Mouse (Mus musculus): ENCODE results near the gene Rab8a. TPM values are rescaled to one million over a fixed set of nuclear protein-coding genes. Genes with fewer than 3 reads are reported as not detected.
"Not testable (repeated sequence)": the region's sequence is repeated elsewhere in the genome, so short reads cannot be mapped to it uniquely, and the experiment has no call there.

Rab8a gene
- 77.6 and 77.7 TPM in 2 replicates for polyA plus RNA-seq (2015; fragmentation: Nextera tagmentation; extraction: Ambion mirVana)

- H3K9me3 ChIP-seq: no peaks in the 10 kb centered on the region
- peaks cover 19% of the 10 kb centered on the region for H3K36me3 ChIP-seq
- under 1% methylated on average over 82 of the region's 82 CpGs for WGBS
- no peaks in the 10 kb centered on the region for H3K27me3 ChIP-seq (replicated peaks)
- H3K4me1 ChIP-seq: peaks cover 27% of the 10 kb centered on the region
- H3K9ac ChIP-seq: peak within 1 kb of the TSS; percentile 93
- H3K4me3 ChIP-seq: peak within 1 kb of the TSS; percentile 86
- peak within 1 kb of the TSS; percentile 82 for H3K27ac ChIP-seq (replicated peaks)
- ATAC-seq (ENCODE audit: extremely low read depth, insufficient number of reproducible peaks, low FRiP score, low TSS enrichment): peak; percentile 99
- H3K4me2 ChIP-seq: peak within 1 kb of the TSS; percentile 90
Observed at GRCm38 (mm10) chr8:72160707-72161697, at the start of gene Rab8a. Gene Rab8a (plus strand): TSS chr8:72161200.

GRCm38 (mm10) chr8:72112486-72112885 is 48.5 kb upstream of the Rab8a start:
- Histone ChIP-seq H3K27ac (replicated peaks) (no peak overlapping the region), H3K4me1 (no peaks in the 10 kb centered on the region), H3K9me3 (no peaks in the 10 kb centered on the region), H3K4me3 (no peak overlapping the region), H3K36me3 (no peaks in the 10 kb centered on the region), H3K4me2 (no peak overlapping the region), H3K27me3 (replicated peaks) (no peaks in the 10 kb centered on the region), H3K9ac (no peak overlapping the region)
- WGBS: 68% methylated on average over 3 of the region's 3 CpGs
- ATAC-seq (ENCODE audit: extremely low read depth, insufficient number of reproducible peaks, low FRiP score, low TSS enrichment): no peak

- Histone ChIP-seq H3K9ac (no peak overlapping the region), H3K27ac (replicated peaks) (no peak overlapping the region), H3K4me1 (no peaks in the 10 kb centered on the region), H3K36me3 (no peaks in the 10 kb centered on the region), H3K4me3 (no peak overlapping the region), H3K27me3 (replicated peaks) (no peaks in the 10 kb centered on the region), H3K9me3 (no peaks in the 10 kb centered on the region), H3K4me2 (no peak overlapping the region)
- WGBS: 81% methylated on average over 2 of the region's 2 CpGs
- ATAC-seq (ENCODE audit: extremely low read depth, insufficient number of reproducible peaks, low FRiP score, low TSS enrichment): no peak
Observed at GRCm38 (mm10) chr8:72115202-72115601, 45.8 kb upstream of the Rab8a start.

- H3K4me3 ChIP-seq: no peak overlapping the region
Observed at GRCm38 (mm10) chr8:72118616-72119015, 42.4 kb upstream of the Rab8a start.

GRCm38 (mm10) chr8:72121486-72121885 is 39.5 kb upstream of the Rab8a start:
- not testable (repeated sequence) for ATAC-seq (ENCODE audit: extremely low read depth, insufficient number of reproducible peaks, low FRiP score, low TSS enrichment); H3K4me3 ChIP-seq; H3K4me1 ChIP-seq; H3K36me3 ChIP-seq; H3K27me3 ChIP-seq (replicated peaks); H3K4me2 ChIP-seq; H3K9me3 ChIP-seq; H3K9ac ChIP-seq; H3K27ac ChIP-seq (replicated peaks)
- 59% methylated on average over 3 of the region's 3 CpGs for WGBS

More at GRCm38 (mm10) chr8:72118616-72119015, 42.4 kb upstream of the Rab8a start:
- Histone ChIP-seq H3K4me2 (no peak overlapping the region), H3K27ac (replicated peaks) (no peak overlapping the region), H3K36me3 (no peaks in the 10 kb centered on the region), H3K9me3 (no peaks in the 10 kb centered on the region), H3K9ac (no peak overlapping the region), H3K4me1 (no peaks in the 10 kb centered on the region), H3K27me3 (replicated peaks) (no peaks in the 10 kb centered on the region)
- ATAC-seq (ENCODE audit: extremely low read depth, insufficient number of reproducible peaks, low FRiP score, low TSS enrichment): no peak
- 43% methylated on average over 4 of the region's 4 CpGs for WGBS

GRCm38 (mm10) chr8:72121997-72122396 is 39.0 kb upstream of the Rab8a start:
- ATAC-seq (ENCODE audit: extremely low read depth, insufficient number of reproducible peaks, low FRiP score, low TSS enrichment): no peak
- Histone ChIP-seq H3K27ac (replicated peaks) (no peak overlapping the region), H3K4me1 (no peaks in the 10 kb centered on the region), H3K9me3 (0 out of 2 replicates have a peak, but pooled peaks cover 3% of the 10 kb centered on the region), H3K4me2 (no peak overlapping the region), H3K27me3 (replicated peaks) (no peaks in the 10 kb centered on the region), H3K9ac (no peak overlapping the region), H3K36me3 (no peaks in the 10 kb centered on the region), H3K4me3 (no peak overlapping the region)
- WGBS: 77% methylated on average over 1 of the region's 1 CpGs

- Histone ChIP-seq H3K4me2 (no peak overlapping the region), H3K9me3 (0 out of 2 replicates have a peak, but pooled peaks cover 3% of the 10 kb centered on the region), H3K27ac (replicated peaks) (no peak overlapping the region), H3K27me3 (replicated peaks) (no peaks in the 10 kb centered on the region), H3K4me3 (no peak overlapping the region), H3K9ac (no peak overlapping the region), H3K36me3 (no peaks in the 10 kb centered on the region), H3K4me1 (peaks cover 11% of the 10 kb centered on the region)
- no peak for ATAC-seq (ENCODE audit: extremely low read depth, insufficient number of reproducible peaks, low FRiP score, low TSS enrichment)
- 69% methylated on average over 1 of the region's 1 CpGs for WGBS
Observed at GRCm38 (mm10) chr8:72127834-72128233, 33.2 kb upstream of the Rab8a start.

GRCm38 (mm10) chr8:72131251-72131650 is 29.7 kb upstream of the Rab8a start:
- no peak for ATAC-seq (ENCODE audit: extremely low read depth, insufficient number of reproducible peaks, low FRiP score, low TSS enrichment)
- no peaks in the 10 kb centered on the region for H3K9me3 ChIP-seq
- no peak overlapping the region for H3K4me3 ChIP-seq
- no peaks in the 10 kb centered on the region for H3K36me3 ChIP-seq
- no peak overlapping the region for H3K4me2 ChIP-seq
- WGBS: 67% methylated on average over 2 of the region's 2 CpGs
- no peak overlapping the region for H3K9ac ChIP-seq
- H3K4me1 ChIP-seq: peaks cover 31% of the 10 kb centered on the region
- no peaks in the 10 kb centered on the region for H3K27me3 ChIP-seq (replicated peaks)
- H3K27ac ChIP-seq (replicated peaks): peak overlapping the region; percentile 62

- H3K4me2 ChIP-seq: no peak overlapping the region
- ATAC-seq (ENCODE audit: extremely low read depth, insufficient number of reproducible peaks, low FRiP score, low TSS enrichment): no peak
- H3K4me1 ChIP-seq: peaks cover 33% of the 10 kb centered on the region
- H3K9ac ChIP-seq: no peak overlapping the region
- H3K27me3 ChIP-seq (replicated peaks): no peaks in the 10 kb centered on the region
- no peak overlapping the region for H3K4me3 ChIP-seq
- peak overlapping the region; percentile 62 for H3K27ac ChIP-seq (replicated peaks)
- 76% methylated on average over 2 of the region's 2 CpGs for WGBS
- no peaks in the 10 kb centered on the region for H3K36me3 ChIP-seq
- H3K9me3 ChIP-seq: no peaks in the 10 kb centered on the region
Observed at GRCm38 (mm10) chr8:72131901-72132300, 29.1 kb upstream of the Rab8a start.

GRCm38 (mm10) chr8:72132417-72132816 is 28.6 kb upstream of the Rab8a start:
- H3K27me3 ChIP-seq (replicated peaks): no peaks in the 10 kb centered on the region
- H3K4me3 ChIP-seq: no peak overlapping the region
- H3K4me1 ChIP-seq: peaks cover 38% of the 10 kb centered on the region
- no peaks in the 10 kb centered on the region for H3K36me3 ChIP-seq
- H3K27ac ChIP-seq (replicated peaks): peak overlapping the region; percentile 100; the same call in 1 of the 2 replicates
- WGBS: 95% methylated on average over 1 of the region's 1 CpGs
- H3K4me2 ChIP-seq: no peak overlapping the region
- no peaks in the 10 kb centered on the region for H3K9me3 ChIP-seq
- ATAC-seq (ENCODE audit: extremely low read depth, insufficient number of reproducible peaks, low FRiP score, low TSS enrichment): no peak
- no peak overlapping the region for H3K9ac ChIP-seq

- no peaks in the 10 kb centered on the region for H3K27me3 ChIP-seq (replicated peaks)
- WGBS: 44% methylated on average over 1 of the region's 1 CpGs
- ATAC-seq (ENCODE audit: extremely low read depth, insufficient number of reproducible peaks, low FRiP score, low TSS enrichment): no peak
- H3K4me2 ChIP-seq: no peak overlapping the region
- H3K27ac ChIP-seq (replicated peaks): peak overlapping the region; percentile 100
- H3K9me3 ChIP-seq: no peaks in the 10 kb centered on the region
- peaks cover 43% of the 10 kb centered on the region for H3K4me1 ChIP-seq
- no peak overlapping the region for H3K4me3 ChIP-seq
- 0 out of 2 replicates have a peak overlapping the region, but pooled peaks have one; percentile 24 for H3K9ac ChIP-seq
- no peaks in the 10 kb centered on the region for H3K36me3 ChIP-seq
Observed at GRCm38 (mm10) chr8:72132891-72133290, 28.1 kb upstream of the Rab8a start.

All from heart, embryonic 13.5 days (tissue).